Mouse (Mus musculus) heart, embryonic 16.5 days (tissue): ENCODE measurements at regions not wholly inside any gene's neighbourhood (a gene's known extent, or its start where the extent isn't known, plus 50 kb on each side); places are given as distances from the start of the nearest gene placed in this dataset.

Source experiments
- ATAC-seq: fragments of 200-750 bp; cut with Nextera tagmentation; replicated peaks from 2 replicates; pipeline ENCODE4 v1.8.0; 2017; ENCODE audit warnings: moderate number of reproducible peaks; ENCODE audit not compliant: insufficient read depth, low FRiP score; ENCODE audit errors: extremely low read depth
- H3K27ac ChIP-seq: fragments of 300-500 bp; sonication (generic); 2 replicates; pipeline ENCODE4 v1.5.1; 2014; ENCODE audit warnings: mild to moderate bottlenecking, low read length, control low read depth, moderate library complexity
- H3K27me3 ChIP-seq: fragments of 300-500 bp; sonication (generic); 2 replicates; pipeline ENCODE4 v1.6.1; 2014; ENCODE audit warnings: low read length, mixed read lengths; ENCODE audit not compliant: control insufficient read depth, insufficient read depth
- H3K36me3 ChIP-seq: fragments of 300-500 bp; sonication (generic); 2 replicates; pipeline ENCODE4 v1.6.1; 2014; ENCODE audit not compliant: control insufficient read depth, insufficient read depth
- H3K4me1 ChIP-seq: fragments of 300-500 bp; sonication (generic); 2 replicates; pipeline ENCODE4 v1.6.1; 2014; ENCODE audit warnings: low read length, mixed read lengths; ENCODE audit not compliant: control insufficient read depth, insufficient read depth
- H3K4me2 ChIP-seq: fragments of 300-500 bp; sonication (generic); 2 replicates; pipeline ENCODE4 v1.6.1; 2014; ENCODE audit warnings: low read depth, mild to moderate bottlenecking, control low read depth, low read length
- H3K4me3 ChIP-seq: fragments of 300-500 bp; sonication (generic); 2 replicates; pipeline ENCODE4 v1.5.1; 2014; ENCODE audit warnings: mild to moderate bottlenecking, control low read depth, low read length
- H3K9ac ChIP-seq: fragments of 300-500 bp; sonication (generic); 2 replicates; pipeline ENCODE4 v1.6.1; 2014; ENCODE audit warnings: low read length, control low read depth
- H3K9me3 ChIP-seq: fragments of 300-500 bp; sonication (generic); replicated peaks from 2 replicates; pipeline ENCODE4 v1.6.1; 2016; ENCODE audit warnings: low read length; ENCODE audit not compliant: control insufficient read depth
- WGBS: fragments of 180-500 bp; shearing (Covaris S2); extraction: QIAGEN DNeasy Blood & Tissue Kit; methylation state at CpG from one replicate; pipeline ENCODE4 v1.1.7; 2014; 5-methylcytosine and 5-hydroxymethylcytosine counted together

DNA sequence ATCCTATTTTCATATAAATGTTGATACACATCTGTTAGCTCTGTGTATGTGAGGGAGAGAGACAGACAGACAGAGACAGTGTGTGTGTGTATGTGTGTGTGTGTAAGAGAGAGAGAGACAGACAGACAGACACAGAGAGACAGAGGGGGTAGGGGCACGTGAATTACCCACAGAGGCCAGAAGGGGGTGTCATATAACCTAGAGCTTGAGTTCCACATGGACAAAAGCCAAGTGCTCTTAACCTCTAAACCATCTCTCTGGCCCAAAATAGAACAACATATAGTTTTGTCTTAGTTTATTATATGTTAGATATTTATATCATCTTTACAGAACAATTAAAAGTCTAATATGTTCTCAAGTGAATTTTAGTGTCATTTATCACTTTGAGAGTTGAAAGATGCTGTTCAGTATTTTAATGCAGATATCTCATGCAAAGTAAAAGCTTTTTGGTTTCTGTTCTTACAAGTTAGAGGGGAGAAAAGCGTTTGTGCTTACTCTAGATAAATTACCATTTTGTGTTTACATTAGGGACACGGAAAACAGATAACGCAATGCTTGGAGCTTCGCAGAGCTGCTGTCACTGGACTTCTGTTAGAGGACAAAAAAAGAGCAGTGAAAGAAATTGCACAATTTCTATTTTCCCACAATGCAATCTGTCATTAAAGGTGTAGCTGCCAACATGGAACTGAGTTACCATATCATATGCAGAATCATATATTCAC is 710.6 kb upstream of the Tmem132c start:
- Histone ChIP-seq H3K4me3 (no peak overlapping the region), H3K9me3 (no peaks in the 10 kb centered on the region), H3K4me1 (no peaks in the 10 kb centered on the region), H3K9ac (no peak overlapping the region), H3K27ac (no peak overlapping the region), H3K27me3 (no peaks in the 10 kb centered on the region), H3K4me2 (no peak overlapping the region), H3K36me3 (no peaks in the 10 kb centered on the region)
- 48% methylated on average over 5 of the region's 5 CpGs for whole genome bisulfite sequencing
- no peak for ATAC-seq

- H3K27me3 ChIP-seq: no peaks in the 10 kb centered on the region
- no peak overlapping the region for H3K27ac ChIP-seq
- no peak for ATAC-seq
- no peaks in the 10 kb centered on the region for H3K9me3 ChIP-seq
- no peak overlapping the region for H3K4me3 ChIP-seq
- no peaks in the 10 kb centered on the region for H3K4me1 ChIP-seq
- 76% methylated on average over 5 of the region's 5 CpGs for WGBS
- no peak overlapping the region for H3K9ac ChIP-seq
- no peaks in the 10 kb centered on the region for H3K36me3 ChIP-seq
- H3K4me2 ChIP-seq: no peak overlapping the region
These were observed 710.1 kb upstream of the Tmem132c start for GRCm38 (mm10) chr5:126531528-126531894.

DNA sequence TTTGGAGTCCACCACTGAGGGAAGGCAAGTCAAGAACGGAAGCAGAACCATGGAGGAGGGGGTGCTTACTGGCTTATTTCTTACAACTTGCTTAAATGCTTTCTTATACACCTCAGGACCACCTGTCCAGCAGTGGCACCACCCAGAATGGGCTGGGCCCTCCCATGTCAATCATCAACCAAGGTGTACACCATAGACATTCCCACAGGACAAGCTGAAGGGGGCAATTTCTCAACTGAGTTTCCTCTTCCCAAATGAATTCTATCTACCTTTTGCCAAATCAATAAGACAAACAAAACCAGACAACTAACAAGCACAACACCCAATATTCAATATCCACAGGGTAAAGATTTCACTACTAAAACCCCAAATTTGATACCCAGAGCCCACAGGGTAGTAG is 709.6 kb upstream of the Tmem132c start:
- H3K9ac ChIP-seq: no peak overlapping the region
- no peak overlapping the region for H3K4me2 ChIP-seq
- no peaks in the 10 kb centered on the region for H3K4me1 ChIP-seq
- H3K27me3 ChIP-seq: no peaks in the 10 kb centered on the region
- 88% methylated on average over 1 of the region's 1 CpGs for WGBS
- H3K9me3 ChIP-seq: no peaks in the 10 kb centered on the region
- no peaks in the 10 kb centered on the region for H3K36me3 ChIP-seq
- no peak overlapping the region for H3K27ac ChIP-seq
- no peak overlapping the region for H3K4me3 ChIP-seq
- ATAC-seq: no peak

GRCm38 (mm10) chr5:126538072-126538471 is 703.5 kb upstream of the Tmem132c start:
- H3K27ac ChIP-seq: no peak overlapping the region
- 48% methylated on average over 2 of the region's 2 CpGs for WGBS
- no peaks in the 10 kb centered on the region for H3K9me3 ChIP-seq
- H3K4me1 ChIP-seq: no peaks in the 10 kb centered on the region
- H3K4me2 ChIP-seq: no peak overlapping the region
- H3K27me3 ChIP-seq: no peaks in the 10 kb centered on the region
- no peak overlapping the region for H3K9ac ChIP-seq
- no peak overlapping the region for H3K4me3 ChIP-seq
- no peaks in the 10 kb centered on the region for H3K36me3 ChIP-seq
- ATAC-seq: no peak

- Histone ChIP-seq H3K9ac (no peak overlapping the region), H3K27ac (no peak overlapping the region), H3K4me3 (no peak overlapping the region), H3K4me2 (no peak overlapping the region), H3K4me1 (no peaks in the 10 kb centered on the region), H3K27me3 (no peaks in the 10 kb centered on the region), H3K9me3 (no peaks in the 10 kb centered on the region), H3K36me3 (no peaks in the 10 kb centered on the region)
- 58% methylated on average over 8 of the region's 8 CpGs for WGBS
- no peak for ATAC-seq
These were observed 697.2 kb upstream of the Tmem132c start for GRCm38 (mm10) chr5:126544261-126544976.

- Histone ChIP-seq H3K27me3 (no peaks in the 10 kb centered on the region), H3K9ac (no peak overlapping the region), H3K4me2 (no peak overlapping the region), H3K27ac (no peak overlapping the region), H3K4me3 (no peak overlapping the region), H3K4me1 (no peaks in the 10 kb centered on the region), H3K9me3 (no peaks in the 10 kb centered on the region), H3K36me3 (no peaks in the 10 kb centered on the region)
- 76% methylated on average over 4 of the region's 4 CpGs for WGBS
- no peak for ATAC-seq
These were observed 693.8 kb upstream of the Tmem132c start for GRCm38 (mm10) chr5:126547841-126548240.

- Histone ChIP-seq H3K9me3 (no peaks in the 10 kb centered on the region), H3K4me2 (no peak overlapping the region), H3K36me3 (no peaks in the 10 kb centered on the region), H3K27me3 (no peaks in the 10 kb centered on the region), H3K4me3 (no peak overlapping the region), H3K9ac (no peak overlapping the region), H3K4me1 (no peaks in the 10 kb centered on the region), H3K27ac (no peak overlapping the region)
- no peak for ATAC-seq
- 57% methylated on average over 3 of the region's 3 CpGs for WGBS
These were observed 689.9 kb upstream of the Tmem132c start for GRCm38 (mm10) chr5:126551676-126552075.

- Histone ChIP-seq H3K4me1 (no peaks in the 10 kb centered on the region), H3K27me3 (no peaks in the 10 kb centered on the region), H3K4me3 (no peak overlapping the region), H3K9ac (no peak overlapping the region), H3K27ac (no peak overlapping the region), H3K36me3 (no peaks in the 10 kb centered on the region), H3K4me2 (no peak overlapping the region), H3K9me3 (no peaks in the 10 kb centered on the region)
- 52% methylated on average over 4 of the region's 4 CpGs for WGBS
- no peak for ATAC-seq
These were observed 682.6 kb upstream of the Tmem132c start for GRCm38 (mm10) chr5:126559011-126559410.

DNA sequence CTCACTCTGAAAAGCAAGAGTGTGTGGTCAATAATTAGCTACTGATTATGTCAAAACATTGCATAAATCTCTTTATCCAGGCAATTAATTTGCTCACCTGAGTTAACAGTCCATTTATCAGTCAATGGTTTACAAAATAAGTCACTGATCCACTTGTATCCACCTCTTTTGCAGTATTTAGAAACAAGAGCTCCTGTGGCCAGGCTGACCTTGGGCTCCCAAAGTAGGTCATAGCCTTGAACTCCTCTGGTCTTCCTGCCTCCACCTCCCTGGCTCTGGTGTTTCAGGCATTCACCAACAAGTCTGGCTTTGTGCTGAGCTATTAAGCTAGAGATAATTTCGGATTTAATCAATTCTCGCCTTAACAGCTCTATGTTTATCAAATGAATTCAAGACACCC is 675.8 kb upstream of the Tmem132c start:
- no peak overlapping the region for H3K27ac ChIP-seq
- WGBS: 48% methylated on average over 2 of the region's 2 CpGs
- no peak overlapping the region for H3K4me2 ChIP-seq
- no peak overlapping the region for H3K9ac ChIP-seq
- H3K4me1 ChIP-seq: no peaks in the 10 kb centered on the region
- H3K4me3 ChIP-seq: no peak overlapping the region
- no peaks in the 10 kb centered on the region for H3K36me3 ChIP-seq
- no peak for ATAC-seq
- H3K27me3 ChIP-seq: no peaks in the 10 kb centered on the region
- H3K9me3 ChIP-seq: no peaks in the 10 kb centered on the region
